Mouse (Mus musculus) left cerebral cortex, adult 8-10 months (tissue): ENCODE results near the gene Nfe2l1. TPM values are rescaled to one million over a fixed set of nuclear protein-coding genes. Genes with fewer than 3 reads are reported as not detected.

Source experiments
- DNase-seq, 2 experiments: peaks; one replicate each; pipeline ENCODE4 v3.0.0; 2022; ENCODE audit warnings: low spot score in 2 of 2
- total RNA-seq, 4 experiments: library from RNA; stranded (reverse); gene quantifications; 2 replicates each; pipeline ENCODE4 v1.2.4; 2022

Gene Nfe2l1
- total RNA-seq, 4 experiments from 2014 or later: 301 to 348 (median 321) TPM

GRCm38 (mm10) chr11:96847240-96847639, 17.5 kb upstream of the Nfe2l1 start:
- no peak for DNase-seq

GRCm38 (mm10) chr11:96843627-96844026, 13.9 kb upstream of the Nfe2l1 start:
- DNase-seq: no peak

DNA sequence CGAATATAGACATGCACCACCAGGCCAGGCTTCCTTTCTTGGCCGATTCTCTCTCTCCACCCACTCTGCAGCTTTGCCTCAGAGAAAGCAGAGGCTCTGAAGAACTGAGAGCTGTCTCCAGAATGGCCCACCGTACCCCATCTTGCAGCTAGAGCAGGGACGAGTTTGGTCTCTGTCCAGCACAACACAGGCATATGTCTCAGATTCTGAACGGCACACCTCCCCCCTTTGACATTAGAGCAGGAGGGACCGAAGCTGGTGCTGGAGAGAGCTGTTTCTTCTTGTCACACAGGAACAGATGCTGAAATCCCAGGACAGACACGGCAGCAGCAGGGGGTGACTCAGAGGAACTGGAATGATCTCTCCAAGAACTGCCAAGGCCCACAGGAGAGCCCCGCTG, 10.5 kb upstream of the Nfe2l1 start:
- peak in 1 of 2 experiments; percentile 86 for DNase-seq

GRCm38 (mm10) chr11:96839877-96840276, 10.1 kb upstream of the Nfe2l1 start:
- DNase-seq: no peak

- no peak for DNase-seq
Measured at GRCm38 (mm10) chr11:96839428-96839827, 9.7 kb upstream of the Nfe2l1 start.

- no peak for DNase-seq
Measured at GRCm38 (mm10) chr11:96838341-96838740, 8.6 kb upstream of the Nfe2l1 start.

DNA sequence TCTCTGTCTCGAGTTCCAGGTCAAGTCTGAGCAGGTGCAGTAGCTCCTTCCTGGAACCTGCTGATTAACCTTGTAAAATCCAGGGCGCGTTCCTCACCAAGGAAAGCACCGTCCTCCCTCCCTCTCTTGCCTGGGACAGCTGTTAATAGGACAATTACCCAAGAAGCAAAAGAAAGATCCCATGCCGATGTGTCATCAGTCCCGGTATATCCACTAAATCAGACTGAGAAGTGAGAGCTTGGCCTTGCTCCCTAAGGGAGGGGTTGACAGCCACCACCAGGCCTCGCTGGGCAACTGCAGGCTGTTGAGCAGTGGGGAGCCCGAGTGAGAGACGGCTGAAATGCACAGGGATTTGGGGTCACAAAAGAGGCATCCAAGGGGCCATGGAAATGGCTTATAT, 7.5 kb upstream of the Nfe2l1 start:
- DNase-seq: no peak

DNA sequence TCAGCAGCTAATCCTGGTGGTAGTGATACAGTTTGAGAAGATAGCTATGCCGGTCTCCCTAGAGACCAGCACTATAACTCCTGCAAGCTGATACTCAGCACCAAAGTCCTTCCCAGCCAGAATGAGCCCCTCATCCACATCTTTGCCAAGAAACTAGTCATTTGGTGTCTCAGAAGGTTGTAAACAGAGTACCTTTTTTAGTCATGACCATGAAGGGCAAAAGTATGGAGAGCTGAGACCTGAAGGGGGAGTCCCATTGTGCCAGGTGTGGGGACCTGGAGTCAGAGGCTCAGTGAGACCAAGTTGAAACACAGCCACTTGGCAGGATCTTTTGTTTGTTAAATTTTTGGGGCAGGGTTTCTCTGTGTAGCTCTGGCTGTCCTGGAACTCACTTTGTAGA, 4.4 kb upstream of the Nfe2l1 start:
- DNase-seq: no peak

DNA sequence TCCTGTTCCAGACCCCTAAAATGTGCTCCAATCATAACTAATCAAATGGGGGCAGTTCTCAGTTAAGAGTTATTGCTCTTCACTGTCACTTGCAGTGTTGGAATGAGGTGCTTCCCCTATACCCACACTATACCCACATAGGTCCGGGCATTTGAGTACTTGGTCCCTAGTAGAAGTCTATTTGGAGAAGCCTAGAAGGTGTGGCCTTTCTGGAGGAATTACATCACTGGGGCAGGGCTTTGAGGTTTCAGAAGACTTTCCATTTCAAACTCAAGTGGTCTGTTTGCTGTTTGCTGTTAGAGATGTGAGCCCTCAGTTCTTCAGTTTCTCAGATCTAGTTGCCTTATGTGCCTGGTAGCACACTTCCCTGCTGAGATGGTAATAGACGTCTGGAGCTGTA, 3.2 kb upstream of the Nfe2l1 start:
- DNase-seq: no peak

GRCm38 (mm10) chr11:96832541-96832940, 2.8 kb upstream of the Nfe2l1 start:
- DNase-seq: no peak

- DNase-seq: no peak
Measured at GRCm38 (mm10) chr11:96831516-96831915, 1.7 kb upstream of the Nfe2l1 start.

DNA sequence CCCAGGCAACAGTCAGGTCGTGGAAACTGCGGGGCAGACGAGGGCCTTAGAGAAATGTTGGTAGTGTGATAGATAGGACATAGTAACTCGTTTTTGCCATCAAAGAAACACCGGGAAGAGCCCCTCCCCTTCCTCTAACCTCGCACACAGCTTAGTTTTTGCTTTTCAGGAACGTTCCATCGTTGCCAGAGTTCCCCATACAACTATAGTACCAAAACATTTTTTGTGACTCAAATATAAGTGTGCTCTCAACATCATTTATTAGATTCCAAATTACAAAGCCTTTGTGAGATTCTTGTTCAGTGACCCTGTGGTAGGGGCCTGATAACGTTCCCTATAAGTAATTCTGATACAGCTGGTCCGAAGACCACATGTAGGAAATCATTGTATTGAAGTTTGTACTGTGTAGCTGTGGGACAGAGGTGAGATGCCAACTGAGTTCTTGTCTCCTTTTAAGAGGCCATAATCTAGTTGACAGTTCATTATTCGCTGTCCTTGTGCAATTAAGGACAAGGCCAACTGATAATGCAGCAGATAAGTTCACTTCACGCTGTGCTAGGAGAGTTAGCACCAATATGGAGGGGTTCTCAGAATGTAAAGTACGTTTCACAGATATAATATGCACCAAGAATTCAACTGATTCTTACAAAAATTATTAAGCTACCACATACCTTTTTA, 910 bp upstream of the Nfe2l1 start:
- no peak for DNase-seq

DNA sequence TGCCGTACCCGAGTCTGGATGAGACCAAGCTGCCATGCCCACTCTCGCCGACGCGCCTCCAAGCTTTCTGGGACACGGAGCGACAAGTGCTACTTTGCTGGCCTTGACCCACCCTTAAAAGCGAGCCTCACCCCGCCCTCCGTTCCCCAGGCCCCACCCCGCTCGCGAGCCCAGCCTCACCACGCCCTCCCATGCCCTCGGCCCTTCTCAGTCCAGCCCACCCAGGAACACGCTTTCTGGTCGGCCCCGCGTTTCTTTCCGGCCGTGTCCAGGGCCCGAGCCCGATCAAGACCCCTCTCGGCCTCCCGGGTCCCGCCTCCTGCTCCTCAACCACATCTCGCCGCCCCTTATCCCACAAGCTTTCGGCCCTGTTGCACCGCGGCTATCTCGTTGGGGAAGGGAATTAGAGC, 360 bp downstream of the Nfe2l1 start:
- DNase-seq: no peak

GRCm38 (mm10) chr11:96828881-96829280, 887 bp downstream of the Nfe2l1 start:
- DNase-seq: no peak

- no peak for DNase-seq
Measured at GRCm38 (mm10) chr11:96827917-96828316, 1.9 kb downstream of the Nfe2l1 start.

DNA sequence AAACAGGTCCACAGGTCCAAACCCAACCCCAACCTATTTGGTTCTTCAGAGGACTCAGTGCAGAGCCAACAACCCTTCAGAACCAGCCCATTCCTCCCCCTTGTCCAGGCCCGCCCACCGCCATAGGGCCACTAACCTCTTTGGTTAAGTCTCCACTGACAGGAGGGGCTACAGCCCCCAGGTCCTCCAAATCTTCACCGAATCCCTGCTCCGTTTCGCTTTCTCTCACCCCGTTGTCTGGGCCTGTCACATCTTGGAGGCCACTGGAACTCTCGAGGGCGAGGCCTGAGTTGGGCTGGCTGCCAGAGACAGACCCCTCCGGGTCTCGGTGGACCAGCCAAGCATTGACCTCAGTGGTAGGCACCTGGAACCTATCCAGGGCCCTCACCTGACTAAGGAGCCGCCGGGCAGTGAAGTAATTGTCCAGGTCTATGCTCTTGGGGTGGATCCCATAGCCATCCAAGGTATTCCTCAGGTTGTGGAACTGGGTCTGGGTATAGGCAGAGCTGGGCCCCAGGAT, 2.6 kb downstream of the Nfe2l1 start:
- no peak for DNase-seq

- DNase-seq: no peak
Measured at GRCm38 (mm10) chr11:96826481-96826880, 3.3 kb downstream of the Nfe2l1 start.

GRCm38 (mm10) chr11:96824783-96825495, 4.8 kb downstream of the Nfe2l1 start:
- peak in 1 of 2 experiments; percentile 58 for DNase-seq

DNA sequence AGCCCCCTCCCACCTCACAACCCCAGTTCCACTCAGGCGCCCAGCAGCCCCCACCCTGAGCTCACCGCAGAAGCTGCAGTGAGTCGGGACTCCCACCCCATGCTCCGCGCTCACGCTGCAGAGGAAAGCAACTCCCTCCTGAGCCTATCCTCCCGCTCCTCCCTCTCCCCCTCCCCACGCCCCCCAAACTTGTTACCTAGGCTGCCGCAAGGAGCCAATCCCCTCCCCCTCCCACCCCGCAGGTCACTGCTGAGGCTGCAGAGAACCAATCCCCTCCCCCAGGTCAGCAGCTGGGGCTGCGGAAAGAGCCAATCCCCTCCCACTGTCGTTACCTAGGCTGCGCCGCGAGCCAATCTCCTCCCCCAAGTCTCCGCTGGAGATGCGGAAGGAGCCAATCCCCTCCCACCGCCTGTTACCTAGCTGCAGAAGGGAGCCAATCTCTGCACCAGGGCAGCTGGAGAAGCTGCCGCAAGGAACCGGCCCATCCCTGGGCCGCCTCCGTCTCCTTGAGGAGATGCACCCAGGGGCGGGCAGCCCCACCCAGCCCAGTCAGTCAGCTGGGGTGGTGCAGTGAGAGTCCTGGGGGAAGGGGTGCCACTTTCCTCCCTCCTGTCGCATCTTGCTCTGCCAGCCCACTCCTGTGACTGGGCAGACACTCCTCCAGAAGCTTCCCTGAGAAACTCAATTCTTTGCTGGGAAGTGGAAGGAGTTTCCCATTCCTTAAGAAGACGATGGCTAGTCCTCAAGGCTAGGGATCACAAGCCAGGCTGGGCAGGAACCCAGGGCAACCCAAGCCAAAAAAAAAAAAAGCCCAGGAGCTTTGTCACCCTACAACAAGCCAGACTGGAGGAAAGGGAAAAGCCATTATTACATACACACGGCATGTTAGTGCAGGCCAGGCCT, 5.6 kb downstream of the Nfe2l1 start:
- DNase-seq: peak; percentile 65 to 96

- DNase-seq: no peak
Measured at GRCm38 (mm10) chr11:96823471-96823837, 6.3 kb downstream of the Nfe2l1 start.

DNA sequence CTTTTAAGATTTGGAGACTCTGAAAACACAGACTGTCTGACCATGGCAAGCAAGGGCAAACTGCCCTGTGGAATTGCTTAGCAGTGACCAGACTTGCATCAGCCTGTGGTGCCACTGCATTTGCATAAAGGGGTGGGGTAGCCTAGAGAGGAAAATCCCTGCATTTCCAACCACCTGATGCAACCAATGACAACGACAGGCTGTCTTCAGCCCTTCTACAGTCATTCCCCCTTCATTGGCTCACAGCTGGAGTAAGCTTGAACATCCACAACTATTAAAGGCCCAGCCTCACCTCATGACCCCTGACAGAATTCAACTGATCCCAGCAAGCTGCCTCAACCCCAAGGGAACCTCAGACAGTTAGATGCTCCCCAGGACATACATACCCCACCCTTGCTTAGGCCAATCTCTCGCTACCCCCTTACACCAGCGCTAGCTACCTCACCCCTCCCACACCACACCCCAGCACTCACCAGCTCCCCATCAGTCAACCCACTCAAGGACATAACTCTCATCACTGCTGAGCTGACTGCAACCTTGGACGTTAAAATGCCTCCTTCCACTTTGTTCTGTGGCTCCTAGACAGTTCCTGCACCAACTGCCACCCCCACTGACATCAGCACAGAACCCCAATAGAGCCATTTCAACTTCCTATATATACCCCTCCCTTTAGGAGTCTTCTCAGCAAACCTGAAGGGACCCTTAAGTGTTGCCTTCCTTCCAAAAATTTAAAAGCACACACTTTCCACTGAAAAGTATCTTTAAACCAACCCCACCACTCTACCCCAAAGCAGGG, 6.9 kb downstream of the Nfe2l1 start:
- no peak for DNase-seq
